Mouse (Mus musculus) testis, postnatal 10 days (tissue): ENCODE data around the gene Ano3.
A peak's percentile ranks its signal among the peaks of the same experiment; 100 is the strongest.
"Not testable (repeated sequence)": the region's sequence is repeated elsewhere in the genome, so short reads cannot be mapped to it uniquely, and the experiment has no call there.

Source experiments
- DNase-seq: peaks from one replicate; pipeline ENCODE4 v3.0.0; 2021; ENCODE audit warnings: low spot score

The Ano3 gene

GRCm38 (mm10) chr2:110950823-110951222 is at the start of gene Ano3:
Ano3 (minus strand) TSS chr2:110950923.
- not testable (repeated sequence) for DNase-seq

GRCm38 (mm10) chr2:110990071-110990470 is 39.3 kb upstream of the Ano3 start:
- no peak for DNase-seq

GRCm38 (mm10) chr2:110989539-110989938 is 38.8 kb upstream of the Ano3 start:
- DNase-seq = no peak

GRCm38 (mm10) chr2:110985853-110986271 is 35.1 kb upstream of the Ano3 start:
- DNase-seq = no peak

- no peak for DNase-seq
Observed at GRCm38 (mm10) chr2:110981733-110982132, 31.0 kb upstream of the Ano3 start.

- no peak for DNase-seq
Observed at GRCm38 (mm10) chr2:110979610-110980009, 28.9 kb upstream of the Ano3 start.

GRCm38 (mm10) chr2:110976871-110977270 is 26.1 kb upstream of the Ano3 start:
- DNase-seq = no peak

DNA sequence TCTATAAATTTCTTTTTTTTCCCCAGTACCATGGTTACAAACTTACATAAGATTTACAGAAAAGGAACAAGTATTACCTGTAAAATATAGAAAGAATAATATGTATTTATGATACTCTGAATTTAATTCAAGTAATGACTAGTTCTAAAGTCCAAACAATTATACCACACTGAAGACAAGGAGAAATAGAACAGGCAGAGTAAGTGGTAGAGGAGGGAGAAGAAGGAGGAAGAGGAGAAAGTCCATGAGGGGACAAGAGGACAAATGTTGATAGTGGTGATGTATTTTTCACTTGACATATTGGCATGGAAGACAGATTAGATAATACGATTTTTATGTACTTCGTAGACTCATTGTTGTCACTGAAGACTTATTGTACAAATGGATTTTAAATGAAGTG is 19.4 kb upstream of the Ano3 start:
- no peak for DNase-seq

- no peak for DNase-seq
Observed at GRCm38 (mm10) chr2:110965398-110965797, 14.7 kb upstream of the Ano3 start.

DNA sequence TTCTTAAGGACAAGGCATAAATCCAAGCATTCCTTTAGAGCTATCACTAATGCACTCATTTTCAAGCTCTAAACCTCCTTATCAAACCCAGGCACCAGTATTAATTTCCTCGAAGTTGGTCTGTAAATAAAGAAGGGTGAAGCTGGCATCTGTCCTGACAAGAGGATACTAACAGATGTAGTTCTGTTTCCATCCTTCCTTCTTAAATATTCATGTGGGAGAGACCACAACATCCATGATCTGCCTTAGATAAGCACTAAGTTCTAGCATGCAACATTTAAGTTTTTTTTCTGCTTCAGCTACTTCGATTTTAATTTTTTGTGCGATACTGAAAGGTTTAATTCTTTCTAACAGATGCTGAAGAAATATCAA is 305 bp downstream of the Ano3 start:
- DNase-seq = no peak

DNA sequence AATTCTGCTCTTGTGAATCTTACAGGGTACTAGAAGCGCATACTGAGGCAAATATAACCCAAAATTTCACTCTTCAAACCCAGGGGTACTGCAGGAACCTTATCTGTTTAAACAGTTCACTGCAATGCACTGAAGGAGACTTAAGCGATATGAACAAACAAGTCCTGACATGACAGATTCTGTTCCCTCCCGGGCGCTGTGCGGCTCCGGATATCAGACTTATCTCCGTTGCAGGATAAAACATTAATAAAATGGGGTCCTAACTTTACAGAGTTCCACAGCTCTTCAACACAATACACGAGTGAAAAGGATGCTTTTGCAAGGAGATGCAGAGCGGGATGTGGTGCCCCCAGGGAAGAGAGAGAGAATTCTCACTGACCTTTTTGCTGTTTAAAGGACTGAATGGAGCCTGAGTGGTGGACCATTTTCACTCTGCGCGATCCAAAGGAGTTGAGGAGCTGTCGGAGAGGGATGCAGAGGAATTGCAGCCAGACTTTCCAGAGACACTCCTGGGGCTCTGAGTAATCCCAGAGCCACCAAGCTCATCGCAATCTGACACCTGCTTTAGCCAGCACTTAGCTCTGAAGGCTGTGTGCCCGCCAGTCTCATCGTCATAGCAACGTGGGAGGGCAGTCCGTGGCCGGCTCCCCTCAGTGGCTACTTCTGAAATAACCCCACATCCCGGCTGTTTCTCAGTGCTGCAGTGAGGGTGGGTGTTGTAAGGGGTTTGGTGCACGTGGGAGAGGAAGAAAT is 868 bp downstream of the Ano3 start:
- peak; percentile 37 for DNase-seq

- DNase-seq = no peak
Observed at GRCm38 (mm10) chr2:110945171-110945570, 5.6 kb downstream of the Ano3 start.

DNA sequence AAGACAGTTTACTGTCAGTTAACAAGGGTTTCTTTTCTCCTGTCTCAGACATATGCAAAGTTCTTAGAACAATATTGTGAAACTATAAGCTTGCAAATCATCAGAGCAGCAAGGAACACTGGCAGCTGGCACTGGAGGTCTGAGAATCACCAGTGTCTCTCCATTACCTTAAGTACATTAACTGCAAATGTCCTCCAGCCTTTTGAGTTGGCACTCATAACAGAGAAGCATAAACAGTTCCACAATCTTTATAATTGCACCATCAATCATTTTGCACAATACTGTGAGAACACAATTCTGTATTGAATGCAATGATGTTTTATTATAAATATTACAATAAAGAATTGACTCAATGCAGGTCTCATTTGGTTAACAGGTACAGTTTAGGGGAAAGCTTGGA is 15.0 kb downstream of the Ano3 start:
- DNase-seq = no peak

DNA sequence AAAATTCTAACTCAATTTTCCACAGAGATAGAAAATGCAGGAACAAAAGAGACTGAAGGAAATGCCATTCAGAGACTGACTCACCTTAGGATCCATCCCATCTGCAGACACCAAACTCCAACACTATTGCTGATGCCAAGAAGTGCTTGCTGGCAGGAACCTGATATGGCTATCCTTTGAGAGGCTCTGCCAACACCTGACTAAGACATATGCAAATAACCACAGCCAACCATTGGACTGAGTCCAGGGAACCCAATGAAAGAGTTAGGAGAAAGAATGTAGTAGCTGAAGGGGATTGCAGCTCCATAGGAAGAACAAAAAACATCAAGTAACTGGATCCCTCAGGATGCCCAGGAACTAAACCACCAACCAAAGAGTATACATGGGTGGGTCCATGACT is 21.6 kb downstream of the Ano3 start:
- no peak for DNase-seq

DNA sequence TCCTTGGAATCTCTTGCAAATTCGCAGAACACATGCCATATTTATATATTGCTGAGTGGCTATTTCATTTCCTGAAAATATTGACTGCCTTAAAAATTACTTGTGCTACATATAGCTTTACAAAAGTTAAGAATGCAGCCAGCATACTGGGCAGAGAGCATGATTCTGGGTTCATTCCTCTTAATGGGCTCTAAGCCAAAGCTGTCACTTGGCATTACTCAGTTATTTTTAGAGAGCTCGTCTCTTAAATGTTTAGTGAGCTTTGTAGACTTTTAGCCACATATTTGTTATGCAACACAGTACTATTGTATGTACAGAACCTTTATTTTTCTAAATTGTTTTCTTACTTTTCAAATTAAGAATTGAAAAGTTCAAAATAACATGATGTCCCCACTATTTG is 41.2 kb downstream of the Ano3 start:
- no peak for DNase-seq

DNA sequence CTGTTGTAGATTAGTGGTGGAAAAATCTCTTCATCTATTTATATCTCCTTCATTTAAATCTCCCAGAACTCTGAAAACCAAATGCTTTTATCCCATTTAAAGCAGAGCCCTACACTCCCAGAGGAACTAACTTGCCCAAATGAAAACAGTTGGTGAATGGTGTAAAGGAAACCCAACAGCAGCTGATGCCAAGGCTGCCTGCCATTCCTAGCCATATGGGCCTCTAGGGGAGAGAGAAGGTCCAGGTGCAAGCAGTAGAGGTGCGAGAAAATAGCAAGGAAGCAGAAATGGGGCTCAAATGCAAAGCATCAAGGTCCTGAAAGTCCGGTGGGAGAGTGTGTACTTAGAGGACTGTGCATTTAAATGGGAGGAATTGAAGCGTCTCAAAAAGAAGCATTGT is 44.2 kb downstream of the Ano3 start:
- no peak for DNase-seq

- DNase-seq = no peak
Observed at GRCm38 (mm10) chr2:110896477-110897270, 54.0 kb downstream of the Ano3 start.

DNA sequence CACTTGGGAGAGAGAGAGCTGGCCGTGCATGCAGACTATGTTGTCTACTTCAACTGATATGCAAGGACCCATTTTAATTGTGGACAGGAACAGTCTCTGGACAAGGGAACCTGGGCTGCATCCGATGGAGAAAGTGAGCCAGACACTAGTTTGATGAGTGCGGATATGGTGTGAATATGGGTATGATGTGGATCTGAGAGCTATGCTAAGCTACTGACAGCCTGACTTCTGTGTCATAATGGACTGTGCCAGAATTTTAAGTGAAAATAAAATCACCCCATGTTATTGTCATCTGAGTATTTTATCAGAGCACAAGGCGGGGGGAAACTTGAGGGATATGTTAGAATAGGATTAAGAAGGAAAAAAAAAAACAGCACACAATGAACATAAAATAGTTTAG is 79.1 kb downstream of the Ano3 start:
- DNase-seq = no peak

- no peak for DNase-seq
Observed at GRCm38 (mm10) chr2:110865584-110865983, 85.1 kb downstream of the Ano3 start.

GRCm38 (mm10) chr2:110863376-110863775 is 87.3 kb downstream of the Ano3 start:
- DNase-seq = no peak

GRCm38 (mm10) chr2:110839559-110840243 is 111.0 kb downstream of the Ano3 start:
- no peak for DNase-seq

DNA sequence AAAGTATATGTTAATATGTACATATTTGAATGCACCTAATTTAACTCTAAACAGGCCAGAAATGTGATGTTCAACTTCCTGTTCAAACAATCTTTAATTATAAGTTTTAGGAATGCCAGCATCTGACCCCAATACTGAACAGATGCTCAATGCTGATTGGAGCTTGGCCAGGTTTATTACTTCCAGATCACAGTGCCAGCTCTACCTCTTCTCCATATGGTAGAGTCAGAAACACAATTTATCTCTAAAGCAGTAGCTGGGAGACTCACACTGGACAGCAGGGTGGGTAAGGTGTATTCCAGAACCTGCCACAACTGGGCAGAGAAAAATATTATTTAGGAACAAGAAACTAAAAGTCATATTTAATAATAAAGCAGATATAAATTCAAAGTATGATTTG is 134.5 kb downstream of the Ano3 start:
- no peak for DNase-seq

GRCm38 (mm10) chr2:110814964-110815363 is 135.8 kb downstream of the Ano3 start:
- no peak for DNase-seq
